Mouse (Mus musculus) T-helper 1 cell (primary cell): Measurements from ENCODE around the gene Med14.

ENCODE experiments used
- in situ Hi-C: fragments of 300-600 bp; cut with MboI, MseI; formaldehyde crosslinking; loops from one replicate; pipeline ENCODE4 v1.15.1; 2025; ENCODE audit warnings: high pct_unique_total_duplicates

Med14 gene

GRCm38 (mm10) chrX:12761626-12762333, at the start of gene Med14:
Med14 (minus strand) TSS chrX:12762073.
- in situ Hi-C loops = no loop called here

DNA sequence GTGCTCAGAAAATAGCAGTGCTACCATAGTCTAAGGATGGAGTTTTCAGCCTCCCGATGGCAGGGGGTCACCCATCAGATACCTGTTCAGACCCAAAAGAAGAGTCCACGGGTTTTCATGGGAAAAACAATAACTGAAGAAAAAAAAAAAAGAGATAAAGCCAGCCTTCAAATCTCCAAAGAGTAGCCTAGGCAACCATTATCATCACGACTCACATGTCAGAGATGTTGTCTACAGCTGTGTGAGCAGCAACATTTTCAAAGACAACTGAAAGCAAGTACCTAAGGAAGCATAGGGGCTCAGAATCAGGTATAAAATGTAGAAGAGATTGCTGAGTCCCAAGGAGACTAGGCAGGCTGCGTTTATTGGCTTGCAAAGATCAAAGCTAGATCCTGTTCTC, 38.7 kb upstream of the Med14 start:
- in situ Hi-C loops = no loop called here

DNA sequence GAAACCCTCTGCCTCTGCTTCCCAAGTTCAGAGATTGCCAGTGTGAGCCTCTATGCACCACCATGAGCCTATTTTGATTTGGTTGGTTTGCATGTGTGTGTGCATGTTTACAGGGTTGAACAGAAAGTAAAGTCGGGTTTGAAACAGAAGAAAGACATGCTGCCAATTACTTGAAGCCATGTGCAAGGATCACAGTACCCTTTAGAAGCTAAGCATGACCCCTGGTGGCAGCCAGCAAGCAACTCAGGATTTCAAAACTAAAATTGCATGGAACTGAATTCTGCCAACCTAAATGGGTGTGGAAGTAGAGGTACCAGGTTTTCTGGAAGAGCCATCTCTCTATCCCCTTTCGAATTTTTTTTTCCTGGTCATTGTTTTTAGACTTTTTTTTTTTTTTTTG, 33.0 kb upstream of the Med14 start:
- in situ Hi-C loops = no loop called here

DNA sequence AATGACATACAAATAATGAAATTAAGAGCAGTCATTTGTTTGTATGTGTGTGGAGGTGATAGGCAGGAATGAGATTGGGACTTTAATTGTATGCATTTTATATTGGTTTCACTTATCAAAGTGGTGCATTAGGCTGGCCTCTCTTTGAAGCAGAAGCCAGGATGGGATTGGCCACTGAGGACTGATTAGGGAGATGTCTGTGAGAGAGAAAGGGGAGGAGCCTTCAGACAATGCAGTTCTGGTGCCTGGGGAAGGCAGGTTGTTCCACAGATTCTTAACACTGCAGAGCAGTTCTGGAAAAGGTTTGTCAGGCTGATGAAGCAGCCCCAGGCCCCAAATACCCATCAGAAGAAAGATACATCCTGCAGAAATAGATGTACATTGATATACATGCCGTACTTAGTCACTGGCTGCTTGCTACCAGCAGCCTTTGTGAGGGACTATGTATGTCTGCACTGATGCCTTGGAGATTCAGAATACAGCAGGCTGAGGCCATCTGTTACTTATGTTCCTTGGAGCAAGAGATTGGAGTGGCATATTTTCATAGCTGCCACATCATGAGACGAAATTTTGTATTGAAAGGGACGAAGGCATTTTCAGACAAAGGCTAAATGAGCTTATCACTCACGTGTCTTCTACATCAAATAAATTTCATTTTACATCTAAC, 29.9 kb upstream of the Med14 start:
- in situ Hi-C loops = no loop called here

DNA sequence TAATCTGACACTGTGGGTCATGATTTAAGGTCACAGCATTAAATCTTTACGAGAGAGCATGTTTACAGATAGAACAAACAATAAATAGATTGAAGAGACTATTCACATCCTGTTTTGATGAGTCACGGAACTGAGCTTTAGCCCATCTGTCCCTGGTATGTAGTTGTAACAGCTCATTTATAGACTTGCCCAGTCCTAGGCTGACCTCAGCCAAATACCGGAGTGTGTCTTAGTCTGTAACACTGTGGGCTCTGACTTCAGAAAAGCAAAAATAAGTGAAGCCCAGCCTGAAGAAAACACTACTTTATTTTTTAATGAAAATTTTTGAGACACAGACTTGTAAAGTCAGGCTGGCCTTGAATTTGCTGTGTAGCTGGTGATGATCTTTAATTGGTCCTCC, 11.4 kb upstream of the Med14 start:
- in situ Hi-C loops = no loop called here

DNA sequence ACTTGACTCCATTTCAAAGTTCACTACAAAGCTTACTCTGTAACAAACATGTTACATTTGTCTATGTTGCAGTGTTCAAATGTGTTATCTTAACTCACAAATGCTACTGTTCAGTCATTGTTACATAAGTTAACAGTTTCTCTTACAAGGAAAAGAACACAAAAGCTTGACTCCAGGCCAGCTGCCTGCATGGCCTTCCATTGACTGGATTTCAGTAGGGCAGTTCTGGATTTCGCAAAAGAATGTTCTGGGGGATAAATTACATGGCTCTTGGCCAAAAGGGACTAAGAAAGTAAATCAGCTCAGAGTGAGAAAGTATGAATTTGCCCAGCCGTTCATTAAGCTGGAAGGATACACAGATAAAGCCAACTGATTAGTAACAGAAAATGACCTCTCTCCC, 9.7 kb upstream of the Med14 start:
- in situ Hi-C loops = no loop called here

DNA sequence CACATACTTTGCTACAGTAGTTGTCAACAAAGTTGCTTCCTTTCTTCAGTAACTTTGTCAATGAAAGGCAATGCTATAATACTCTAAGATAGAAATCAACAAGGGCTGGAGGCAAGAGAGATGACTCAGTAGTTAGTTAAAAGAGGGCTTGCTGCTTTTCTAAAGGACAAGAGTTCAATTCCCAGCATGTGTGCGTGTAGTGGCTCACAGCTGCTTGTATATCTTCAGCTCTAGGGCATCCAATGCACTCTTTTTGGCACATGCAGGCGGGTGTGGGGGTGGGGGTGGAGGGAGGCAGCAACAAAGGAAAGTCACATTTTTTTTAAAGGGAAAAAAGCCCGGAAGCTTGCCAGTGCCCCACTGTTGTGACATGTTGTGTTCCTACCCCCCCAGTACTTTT, 6.7 kb upstream of the Med14 start:
- in situ Hi-C loops = no loop called here

- in situ Hi-C loops = no loop called here
Measured at GRCm38 (mm10) chrX:12766846-12767564, 5.1 kb upstream of the Med14 start.

DNA sequence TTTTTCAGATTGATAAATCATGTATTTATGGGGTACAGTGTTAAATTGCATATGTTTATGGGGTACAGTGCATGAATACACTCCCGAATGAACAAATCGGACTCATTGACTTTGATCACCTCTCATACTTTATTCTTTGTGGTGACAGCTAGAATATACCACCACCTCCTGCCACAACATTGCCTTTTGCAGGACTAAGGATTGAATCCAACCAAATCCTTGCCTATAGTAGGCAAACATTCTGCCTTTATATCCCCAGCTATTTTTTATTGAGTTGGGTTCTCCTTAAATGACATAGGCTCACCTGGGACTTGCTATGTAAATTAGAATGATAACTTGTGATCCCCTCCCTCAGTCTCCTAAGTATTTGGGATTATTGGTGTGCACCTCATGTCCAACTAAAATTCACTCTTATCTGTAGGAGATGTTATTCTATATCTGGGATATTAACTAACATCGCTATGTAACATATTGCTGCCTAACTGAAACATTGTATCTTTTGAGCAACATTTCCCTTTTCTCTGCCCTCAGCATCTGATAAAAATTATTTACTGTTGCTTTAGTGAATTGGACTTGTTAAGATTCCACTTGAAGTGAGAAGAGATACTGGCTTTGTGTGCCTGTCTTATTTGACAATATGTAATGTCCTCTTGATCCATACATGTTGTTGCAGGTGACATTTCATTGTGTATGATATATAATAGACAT, 1.4 kb upstream of the Med14 start:
- in situ Hi-C loops = no loop called here

DNA sequence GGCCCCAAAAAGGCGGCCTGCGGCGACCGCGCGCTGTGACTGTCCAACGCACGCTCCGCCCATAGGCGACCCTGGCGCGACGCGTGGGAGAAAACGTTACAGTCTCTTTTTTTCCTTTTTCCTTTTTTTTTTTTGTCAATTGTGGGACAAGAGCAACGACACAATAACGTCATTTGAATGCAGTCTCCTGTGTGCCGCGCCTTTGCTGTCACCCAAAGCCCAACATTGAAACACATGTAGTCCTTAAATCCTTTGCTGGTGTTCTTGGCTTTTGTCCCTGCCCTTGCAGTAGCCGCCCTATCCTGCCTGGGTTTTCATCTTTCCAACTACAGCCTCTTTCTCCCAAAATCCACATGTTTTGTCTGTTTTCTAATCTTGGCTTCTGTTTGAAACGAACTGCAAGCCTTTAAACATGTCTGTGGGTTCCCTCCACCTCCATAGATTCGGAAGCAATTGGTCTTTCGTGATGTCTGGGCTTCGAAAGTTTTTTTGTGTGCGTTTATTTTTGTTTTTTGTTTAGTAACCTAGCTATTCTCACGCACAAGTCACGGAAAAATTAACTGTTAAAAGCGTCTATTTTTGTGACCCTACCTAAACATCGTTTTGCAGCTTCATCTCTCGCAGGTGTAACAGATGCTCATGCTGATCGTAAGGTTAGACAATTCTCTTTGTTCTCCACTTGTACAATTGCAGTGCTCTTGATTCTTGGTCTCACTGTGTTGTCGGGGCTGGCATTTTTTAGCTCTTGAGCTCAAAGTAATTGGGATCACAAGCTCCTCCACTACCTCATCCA, 657 bp upstream of the Med14 start:
- in situ Hi-C loops = no loop called here

DNA sequence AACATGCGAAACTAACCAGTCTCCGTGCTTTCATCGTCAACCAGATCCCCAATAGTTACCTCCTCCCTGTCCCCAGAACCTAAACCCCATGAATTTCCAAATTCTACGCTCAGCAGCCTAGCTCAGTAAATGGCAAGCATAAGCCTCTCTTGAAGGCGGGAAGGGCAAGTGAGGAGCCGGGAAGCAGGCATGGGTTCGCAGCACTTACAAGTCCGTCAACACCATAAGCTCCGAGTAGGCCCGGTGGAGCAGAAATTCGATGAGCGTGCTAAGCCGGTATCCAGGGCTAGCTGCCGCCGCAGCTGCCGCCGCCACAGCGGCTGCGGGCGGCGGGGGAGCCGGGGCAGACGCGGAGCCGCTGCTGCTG, 631 bp downstream of the Med14 start:
- in situ Hi-C loops = no loop called here

- in situ Hi-C loops = no loop called here
Measured at GRCm38 (mm10) chrX:12760501-12760900, 1.4 kb downstream of the Med14 start.

- in situ Hi-C loops = no loop called here
Measured at GRCm38 (mm10) chrX:12759625-12760024, 2.2 kb downstream of the Med14 start.

DNA sequence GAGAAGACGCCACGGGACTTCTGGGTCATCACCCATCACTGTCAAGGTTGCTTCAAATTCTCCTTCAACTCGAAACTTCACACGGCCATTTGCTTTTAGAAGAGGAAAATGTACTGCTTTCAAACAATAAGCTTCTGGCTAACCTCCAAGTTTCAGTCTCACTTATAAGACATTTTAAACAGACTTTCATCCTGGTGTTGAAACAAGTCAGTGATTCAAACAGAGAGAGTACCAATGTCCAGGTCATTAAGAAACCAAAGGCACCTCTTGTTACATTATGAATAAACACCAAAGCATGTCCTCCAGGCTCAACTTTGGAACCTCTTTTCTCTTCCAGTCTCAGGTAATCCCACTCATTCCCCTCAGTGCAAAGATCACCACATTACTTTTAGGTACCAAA, 14.0 kb downstream of the Med14 start:
- in situ Hi-C loops = no loop called here

DNA sequence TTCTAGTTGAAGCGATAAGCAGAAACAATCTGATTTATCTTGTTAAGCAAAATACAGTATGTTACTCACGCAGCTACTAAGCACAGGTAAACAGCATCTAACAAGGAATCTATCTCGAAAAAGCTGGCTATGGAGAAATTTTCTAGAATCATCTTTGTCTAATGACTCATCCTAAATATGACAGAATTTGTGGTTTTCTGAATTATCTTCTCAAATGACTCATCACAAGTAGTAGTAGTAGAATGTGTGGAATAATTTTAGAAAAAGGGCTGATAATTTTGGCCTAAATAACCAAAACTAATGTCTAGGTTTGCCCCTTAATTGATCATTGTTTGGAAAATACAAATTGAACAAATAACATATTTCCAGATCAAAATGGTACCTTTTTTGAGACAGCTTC, 15.1 kb downstream of the Med14 start:
- in situ Hi-C loops = no loop called here

GRCm38 (mm10) chrX:12740396-12740795, 21.5 kb downstream of the Med14 start:
- in situ Hi-C loops = loop anchor here (5.0 kb wide), 1 partner anchor 38 kb away; no protein-coding TSS in a partner anchor

DNA sequence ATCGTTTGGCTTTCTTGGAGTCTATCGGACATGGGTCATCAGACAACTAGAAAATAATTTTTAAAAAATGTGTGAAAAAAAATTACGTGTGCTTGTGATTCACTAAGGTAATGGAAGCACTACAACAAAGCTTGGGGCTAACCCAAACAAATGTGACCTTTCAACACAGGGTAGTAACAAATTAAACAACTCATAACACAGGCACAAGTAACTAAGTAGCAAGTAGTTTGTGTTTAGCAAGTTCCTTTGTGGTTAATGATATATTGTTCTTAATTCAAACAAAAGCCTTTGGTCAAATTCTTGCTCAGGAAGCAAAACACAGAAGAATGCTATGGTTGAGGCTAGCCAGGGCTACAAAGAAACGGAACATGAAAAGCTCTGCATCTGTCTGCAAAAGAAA, 45.8 kb downstream of the Med14 start:
- in situ Hi-C loops = loop anchor here (10.0 kb wide), 1 partner anchor 399 kb away; no protein-coding TSS in a partner anchor

DNA sequence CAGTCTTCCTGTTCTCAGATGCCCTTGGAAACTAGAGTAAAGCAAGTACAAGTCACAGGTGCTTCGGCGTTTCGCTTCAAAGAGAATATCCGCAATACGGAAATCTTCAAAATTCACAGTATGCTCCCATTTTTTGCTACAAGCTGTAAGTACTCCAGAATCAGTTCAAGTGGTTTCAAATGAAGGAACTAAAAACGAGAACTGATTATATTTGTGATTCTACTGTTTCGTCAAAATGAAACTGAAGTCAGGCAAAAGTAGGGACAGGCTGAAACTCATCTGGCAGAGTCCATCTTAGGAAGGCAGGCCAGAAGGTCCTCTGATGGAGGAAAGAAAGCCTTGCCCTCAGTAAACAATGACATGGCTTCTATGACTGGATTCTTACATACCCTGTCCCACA, 48.1 kb downstream of the Med14 start:
- in situ Hi-C loops = loop anchor here (10.0 kb wide), 1 partner anchor 401 kb away; no protein-coding TSS in a partner anchor

- in situ Hi-C loops = no loop called here
Measured at GRCm38 (mm10) chrX:12686910-12687309, 75.0 kb downstream of the Med14 start.

- in situ Hi-C loops = no loop called here
Measured at GRCm38 (mm10) chrX:12686071-12686470, 75.8 kb downstream of the Med14 start.

DNA sequence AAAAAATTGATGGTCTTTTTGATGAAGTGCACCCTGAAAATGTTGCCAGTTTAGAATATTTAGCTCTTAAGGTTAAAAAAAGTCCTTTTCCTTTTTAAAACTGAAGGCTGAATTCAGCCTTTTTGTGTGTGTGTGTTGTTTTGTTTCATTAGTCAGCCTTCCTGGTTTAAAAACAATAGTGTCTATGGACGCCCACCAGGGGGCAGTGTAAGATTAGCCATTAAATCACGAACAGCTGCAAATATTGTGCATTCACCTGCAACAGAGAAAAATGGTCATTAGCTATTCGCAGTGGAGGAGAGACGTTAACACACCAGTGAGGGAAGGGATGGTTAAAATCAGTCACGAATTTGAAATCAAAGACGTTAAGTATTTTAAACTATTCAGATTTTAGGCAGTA, 84.5 kb downstream of the Med14 start:
- in situ Hi-C loops = no loop called here
